Mouse (Mus musculus): ENCODE measurements around the gene Sez6l.

The Sez6l gene

GRCm38 (mm10) chr5:112576993-112577670 is at the start of gene Sez6l:
TSS of gene Sez6l (minus strand) at chr5:112577185.
- no peak for DNase-seq (ENCODE audit: low read depth, low spot score)

- no peak for DNase-seq (ENCODE audit: low read depth, low spot score)
Observed at GRCm38 (mm10) chr5:112625555-112626160, 48.7 kb upstream of the Sez6l start.

GRCm38 (mm10) chr5:112622946-112623345 is 46.0 kb upstream of the Sez6l start:
- DNase-seq (ENCODE audit: low read depth, low spot score), result no peak

GRCm38 (mm10) chr5:112620256-112620655 is 43.3 kb upstream of the Sez6l start:
- no peak for DNase-seq (ENCODE audit: low read depth, low spot score)

GRCm38 (mm10) chr5:112619344-112619743 is 42.4 kb upstream of the Sez6l start:
- no peak for DNase-seq (ENCODE audit: low read depth, low spot score)

GRCm38 (mm10) chr5:112617602-112618247 is 40.7 kb upstream of the Sez6l start:
- DNase-seq (ENCODE audit: low read depth, low spot score), result no peak

- DNase-seq (ENCODE audit: low read depth, low spot score), result no peak
Observed at GRCm38 (mm10) chr5:112615946-112616617, 39.1 kb upstream of the Sez6l start.

GRCm38 (mm10) chr5:112607867-112608516 is 31.0 kb upstream of the Sez6l start:
- DNase-seq (ENCODE audit: low read depth, low spot score), result no peak

- DNase-seq (ENCODE audit: low read depth, low spot score), result no peak
Observed at GRCm38 (mm10) chr5:112607119-112607518, 30.1 kb upstream of the Sez6l start.

- DNase-seq (ENCODE audit: low read depth, low spot score), result no peak
Observed at GRCm38 (mm10) chr5:112605371-112605770, 28.4 kb upstream of the Sez6l start.

- DNase-seq (ENCODE audit: low read depth, low spot score), result no peak
Observed at GRCm38 (mm10) chr5:112604251-112604650, 27.3 kb upstream of the Sez6l start.

- no peak for DNase-seq (ENCODE audit: low read depth, low spot score)
Observed at GRCm38 (mm10) chr5:112603594-112603993, 26.6 kb upstream of the Sez6l start.

GRCm38 (mm10) chr5:112600309-112600939 is 23.4 kb upstream of the Sez6l start:
- no peak for DNase-seq (ENCODE audit: low read depth, low spot score)

- DNase-seq (ENCODE audit: low read depth, low spot score), result no peak
Observed at GRCm38 (mm10) chr5:112599538-112600308, 22.7 kb upstream of the Sez6l start.

GRCm38 (mm10) chr5:112597876-112598275 is 20.9 kb upstream of the Sez6l start:
- no peak for DNase-seq (ENCODE audit: low read depth, low spot score)

GRCm38 (mm10) chr5:112597307-112597706 is 20.3 kb upstream of the Sez6l start:
- no peak for DNase-seq (ENCODE audit: low read depth, low spot score)

- DNase-seq (ENCODE audit: low read depth, low spot score), result no peak
Observed at GRCm38 (mm10) chr5:112596729-112597128, 19.7 kb upstream of the Sez6l start.

GRCm38 (mm10) chr5:112595701-112596632 is 19.0 kb upstream of the Sez6l start:
- DNase-seq (ENCODE audit: low read depth, low spot score), result no peak

- no peak for DNase-seq (ENCODE audit: low read depth, low spot score)
Observed at GRCm38 (mm10) chr5:112591706-112592105, 14.7 kb upstream of the Sez6l start.
